Mouse (Mus musculus): ENCODE measurements around the gene Fam214a. TPM values are rescaled to one million over a fixed set of nuclear protein-coding genes. Genes with fewer than 3 reads are reported as not detected.
"Not testable (repeated sequence)": the region's sequence is repeated elsewhere in the genome, so short reads cannot be mapped to it uniquely, and the experiment has no call there.

The Fam214a gene
- total RNA-seq, 2 experiments from 2014 or later, result 45.3 to 52.1 TPM

DNA sequence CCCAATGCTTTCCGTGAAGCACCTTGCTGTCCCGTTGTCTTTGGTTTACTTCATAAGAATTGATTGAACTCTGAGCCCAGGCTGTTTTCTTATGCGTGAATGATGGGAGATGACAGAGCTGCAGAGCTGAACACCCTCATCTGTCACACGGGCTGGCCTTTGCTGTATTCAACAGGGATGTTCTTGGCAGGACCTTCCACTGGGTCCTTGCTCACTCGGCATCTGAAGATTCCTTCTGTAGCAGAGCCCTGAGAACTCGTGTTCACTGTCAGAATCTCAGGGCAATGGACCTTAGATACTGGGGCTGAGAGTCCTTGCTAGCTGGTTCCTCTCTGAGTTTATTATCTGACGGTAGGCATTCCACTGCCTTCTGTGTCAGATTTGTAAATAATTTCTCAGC is 25.3 kb downstream of the Fam214a start:
- no peak for DNase-seq (ENCODE audit: extremely low spot score in 1 of 2, low spot score in 1 of 2)

DNA sequence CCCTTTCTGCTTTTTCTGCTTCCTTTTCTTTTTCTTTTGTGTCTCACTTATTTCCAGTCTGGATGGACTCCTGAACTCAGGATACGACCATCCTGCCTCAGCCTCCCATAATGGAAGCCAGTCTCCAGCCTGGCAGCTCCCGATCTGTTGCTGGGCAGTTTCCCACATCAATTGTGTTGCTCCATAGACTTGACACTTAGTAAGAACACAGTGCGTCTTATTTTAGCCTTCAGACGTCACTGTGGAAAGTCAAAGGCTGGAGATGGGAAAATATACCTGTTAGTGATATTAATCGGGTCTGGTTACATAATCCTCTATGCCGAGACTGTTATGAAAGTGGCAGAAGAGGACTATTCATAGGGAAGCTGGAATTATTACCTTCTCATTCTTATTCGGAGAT is 26.2 kb downstream of the Fam214a start:
- no peak for DNase-seq (ENCODE audit: extremely low spot score in 1 of 2, low spot score in 1 of 2)

DNA sequence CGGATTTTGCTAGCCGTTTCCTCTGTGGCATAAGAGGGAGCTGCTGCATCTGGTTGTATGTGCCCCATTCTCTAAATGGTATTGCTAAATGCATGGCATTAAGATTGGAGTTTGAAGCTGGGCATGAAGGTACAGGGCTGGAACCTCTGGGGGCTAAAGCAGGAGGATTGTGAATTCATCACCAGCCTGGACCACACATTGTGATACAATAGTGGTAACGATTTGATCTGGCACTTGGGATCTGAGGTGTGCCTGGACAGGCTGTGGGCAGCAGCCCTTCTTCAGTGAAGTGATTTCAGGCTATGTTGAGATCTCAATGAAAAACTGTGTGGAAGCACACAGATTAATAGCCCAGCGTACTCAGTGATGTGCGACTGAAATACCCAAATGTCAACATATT is 26.7 kb downstream of the Fam214a start:
- no peak for DNase-seq (ENCODE audit: extremely low spot score in 1 of 2, low spot score in 1 of 2)

DNA sequence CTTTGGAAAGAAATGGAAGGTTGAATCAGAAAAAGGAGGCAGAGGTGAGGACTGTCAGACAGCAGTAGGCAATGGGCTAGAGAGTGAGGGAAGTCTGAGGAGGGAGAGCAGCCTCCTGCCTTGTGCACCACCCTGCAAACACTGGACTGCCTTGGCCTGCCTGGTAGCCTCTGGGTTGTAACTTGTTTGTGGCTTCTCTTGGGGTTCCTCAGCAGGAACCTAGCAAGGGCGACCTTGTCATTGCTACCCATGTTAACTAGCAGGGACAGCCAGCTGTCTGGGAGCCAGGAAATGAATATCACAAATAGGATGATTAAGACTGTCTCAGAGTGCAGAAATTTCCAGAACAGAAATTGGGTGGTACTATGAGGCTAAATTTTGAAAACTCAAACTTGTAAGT is 27.2 kb downstream of the Fam214a start:
- DNase-seq (ENCODE audit: extremely low spot score in 1 of 2, low spot score in 1 of 2), result no peak

DNA sequence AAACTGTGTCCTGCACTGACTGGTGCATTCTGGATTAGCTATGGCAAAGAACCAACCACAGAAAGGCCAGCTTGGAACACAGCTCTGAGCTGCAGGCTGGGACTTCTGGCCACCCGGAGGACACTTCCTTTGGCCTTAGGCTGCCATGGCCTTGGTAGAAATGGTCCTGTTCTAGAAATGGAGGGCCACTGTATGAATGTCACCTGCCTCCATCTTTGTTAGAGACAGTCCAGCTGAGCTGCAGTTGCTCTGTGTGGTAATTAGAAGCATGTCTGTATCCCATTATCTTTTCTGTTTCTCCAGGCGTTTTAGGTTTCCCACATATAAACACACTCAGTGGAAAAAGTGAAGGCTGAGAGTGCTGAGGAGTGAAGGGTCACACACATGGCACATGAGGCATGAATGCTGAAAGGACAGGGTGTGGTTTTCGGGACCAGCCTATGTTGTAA is 29.0 kb downstream of the Fam214a start:
- DNase-seq (ENCODE audit: extremely low spot score in 1 of 2, low spot score in 1 of 2), result no peak

DNA sequence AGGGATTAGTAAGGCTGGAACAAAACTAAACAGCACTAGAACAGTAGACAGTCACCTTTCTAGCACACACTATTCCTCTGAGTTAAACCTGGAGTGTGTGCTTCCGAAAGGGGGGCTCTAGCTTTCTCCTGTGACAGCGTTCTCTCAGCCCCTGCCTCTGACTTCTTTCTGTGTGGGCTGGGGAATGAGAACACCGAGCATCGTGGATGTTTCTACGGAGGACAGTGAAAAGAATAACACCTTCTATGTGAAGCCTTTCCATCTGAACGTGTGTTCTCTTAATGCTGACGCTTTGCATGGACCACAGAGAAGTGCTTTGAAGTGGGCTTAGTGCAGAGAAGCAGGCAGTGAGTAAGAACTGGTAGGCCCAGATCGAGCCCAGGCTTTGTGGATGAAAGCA is 29.5 kb downstream of the Fam214a start:
- DNase-seq (ENCODE audit: extremely low spot score in 1 of 2, low spot score in 1 of 2), result no peak

DNA sequence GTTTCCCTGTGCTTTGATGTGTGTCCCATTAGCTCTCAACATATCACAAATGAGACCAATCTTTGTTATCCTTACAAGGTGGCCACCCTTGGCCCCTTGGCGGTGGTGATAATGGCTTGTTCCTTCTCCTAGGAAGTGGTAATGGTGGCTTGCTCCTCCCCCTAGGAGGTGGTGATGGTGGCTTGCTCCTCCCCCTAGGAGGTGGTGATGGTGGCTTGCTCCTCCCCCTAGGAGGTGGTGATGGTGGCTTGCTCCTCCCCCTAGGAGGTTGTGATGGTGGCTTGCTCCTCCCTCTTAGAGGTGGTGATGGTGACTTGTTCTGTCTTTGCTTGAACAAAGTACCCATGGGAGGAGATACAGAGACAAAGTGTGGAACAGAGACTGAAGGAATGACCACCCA is 30.0 kb downstream of the Fam214a start:
- not testable (repeated sequence) for DNase-seq (ENCODE audit: extremely low spot score in 1 of 2, low spot score in 1 of 2)

DNA sequence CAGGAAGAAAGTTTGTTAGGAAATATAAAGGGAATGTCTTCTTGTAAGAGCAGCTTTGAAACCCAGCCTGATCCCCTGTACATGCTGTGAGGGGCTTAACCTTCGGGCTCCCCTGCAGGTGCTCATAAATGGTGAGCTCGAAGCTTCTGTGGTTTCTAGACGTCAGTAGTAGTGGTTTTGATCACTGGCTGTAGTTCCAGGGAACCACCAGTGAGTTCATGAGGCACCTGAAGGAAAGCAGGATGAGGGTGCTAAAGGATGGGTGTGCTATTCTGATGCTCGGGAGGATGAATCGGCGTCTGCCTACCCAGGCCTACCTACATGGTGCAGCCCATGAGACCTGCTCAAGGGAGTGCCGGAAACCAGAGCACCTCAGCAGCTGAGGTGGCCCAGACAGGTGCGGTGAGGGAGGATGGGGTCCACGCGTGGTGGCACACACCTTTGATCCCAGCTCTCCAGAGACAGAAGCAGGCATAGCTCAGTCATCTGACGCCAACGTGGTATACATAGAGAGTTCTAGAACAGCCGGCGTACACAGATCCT is 32.6 kb downstream of the Fam214a start:
- no peak for DNase-seq (ENCODE audit: extremely low spot score in 1 of 2, low spot score in 1 of 2)

DNA sequence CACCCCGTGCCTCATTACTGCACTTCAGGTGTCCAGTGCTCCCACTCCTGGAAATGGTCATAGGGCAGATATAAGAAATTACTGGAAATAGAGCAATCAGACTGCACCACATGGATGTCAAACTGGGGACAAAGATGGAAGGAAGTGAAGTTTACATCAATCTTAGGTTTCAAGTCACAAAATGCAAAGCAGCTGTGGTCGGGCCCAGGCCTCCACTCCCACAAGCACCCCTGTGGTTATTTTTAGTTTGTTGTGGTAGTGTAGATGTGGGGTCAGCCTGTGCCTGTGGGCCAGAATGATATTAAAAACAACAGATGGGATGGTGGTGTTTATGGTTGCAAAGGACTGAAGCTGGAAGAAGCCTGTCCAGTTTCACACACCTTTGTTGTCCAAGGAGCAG is 33.1 kb downstream of the Fam214a start:
- DNase-seq (ENCODE audit: extremely low spot score in 1 of 2, low spot score in 1 of 2), result no peak

DNA sequence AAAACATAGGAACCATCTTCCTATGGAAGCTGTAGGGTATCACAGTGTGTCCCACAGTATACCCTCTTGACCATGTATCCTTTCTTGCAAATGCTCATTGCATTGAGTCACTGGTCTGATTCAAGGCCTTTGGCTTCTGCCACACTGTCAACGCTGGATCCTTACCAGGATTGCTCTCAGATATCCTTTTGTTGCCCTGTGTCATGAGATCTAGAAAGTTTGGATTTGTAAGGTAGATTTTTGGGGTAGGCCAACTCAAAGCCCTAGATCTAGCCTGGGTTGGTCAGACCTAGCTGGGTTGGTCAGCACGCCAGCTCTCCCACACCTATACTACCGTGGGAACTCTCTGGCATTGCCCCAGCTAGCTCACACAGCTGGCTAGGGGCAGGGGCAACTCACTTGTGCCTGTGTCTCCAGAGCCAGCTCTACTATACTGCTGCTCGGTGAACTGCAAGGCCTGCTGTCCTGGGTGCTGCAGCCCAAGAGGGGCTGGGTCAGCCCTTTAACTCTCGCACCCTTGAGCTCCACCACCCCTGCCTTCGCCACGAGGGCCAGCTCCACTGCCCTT is 36.3 kb downstream of the Fam214a start:
- DNase-seq (ENCODE audit: extremely low spot score in 1 of 2, low spot score in 1 of 2), result no peak

DNA sequence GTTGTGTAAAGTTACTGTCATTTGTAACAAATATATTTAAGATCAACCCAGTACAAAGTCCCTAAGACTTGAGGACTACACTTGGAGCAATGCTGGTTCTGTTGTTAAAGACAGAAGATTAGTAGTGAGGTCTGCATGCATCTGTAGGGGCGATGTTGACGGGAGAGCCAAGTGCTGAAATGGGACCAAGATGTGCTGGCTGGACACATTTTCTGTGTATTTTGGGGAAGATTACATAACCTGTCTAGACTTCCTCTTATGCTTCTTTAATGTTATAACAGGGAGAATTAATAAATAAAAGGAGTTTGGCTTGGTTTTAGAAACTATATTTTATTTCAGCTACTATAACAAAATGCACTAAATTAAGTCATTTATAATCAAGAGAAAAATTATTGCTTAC is 37.3 kb downstream of the Fam214a start:
- no peak for DNase-seq (ENCODE audit: extremely low spot score in 1 of 2, low spot score in 1 of 2)

DNA sequence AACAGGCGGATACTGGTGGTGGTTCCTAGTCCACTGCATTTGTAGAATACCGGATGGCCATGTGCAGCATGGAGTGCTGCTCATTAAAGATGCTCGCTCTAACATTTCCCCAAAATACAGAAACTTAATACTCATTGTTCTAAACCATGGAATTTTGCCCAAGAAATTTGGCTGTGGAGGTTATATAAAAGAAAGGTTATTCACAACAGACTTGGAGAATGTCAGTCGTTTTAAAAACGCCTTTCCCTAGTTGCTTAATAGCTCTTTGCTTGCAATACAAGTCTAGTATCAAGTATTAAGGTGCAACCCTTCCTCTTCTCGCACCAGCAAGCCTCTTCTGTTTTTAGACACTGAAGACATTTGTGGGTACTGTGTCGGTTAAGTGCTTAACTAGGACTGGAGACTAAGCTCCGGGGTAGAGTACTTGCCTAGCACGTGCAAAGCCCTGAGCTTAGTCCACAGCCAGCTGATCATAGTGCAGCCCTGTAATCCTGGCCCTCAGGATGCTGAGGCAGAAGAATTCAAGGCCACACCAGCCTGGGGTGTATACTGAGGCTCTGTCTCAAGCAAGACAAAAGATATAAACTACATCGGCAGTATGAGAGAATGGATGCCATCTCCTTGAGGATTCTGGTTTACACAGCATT is 42.0 kb downstream of the Fam214a start:
- DNase-seq (ENCODE audit: extremely low spot score in 1 of 2, low spot score in 1 of 2), result no peak

DNA sequence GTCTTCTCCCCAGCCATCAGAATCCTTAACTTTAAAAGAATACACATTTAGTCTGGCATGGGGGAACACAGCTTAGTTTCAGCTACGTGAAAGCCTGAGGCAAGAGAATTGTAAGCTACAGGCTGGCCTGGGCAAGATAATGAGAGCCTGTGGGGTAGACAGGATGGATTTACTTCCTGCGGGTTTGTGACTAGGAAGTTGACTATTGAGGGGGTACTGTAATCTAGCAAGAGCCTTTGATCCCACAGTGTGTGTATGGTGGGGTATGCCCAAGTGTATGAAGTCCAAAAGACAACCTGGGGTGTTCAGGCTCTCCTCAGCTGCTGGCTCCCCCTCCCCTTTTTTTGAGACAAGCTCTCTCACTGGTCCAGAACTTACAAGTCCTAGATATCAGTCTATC is 43.7 kb downstream of the Fam214a start:
- DNase-seq (ENCODE audit: extremely low spot score in 1 of 2, low spot score in 1 of 2), result no peak

DNA sequence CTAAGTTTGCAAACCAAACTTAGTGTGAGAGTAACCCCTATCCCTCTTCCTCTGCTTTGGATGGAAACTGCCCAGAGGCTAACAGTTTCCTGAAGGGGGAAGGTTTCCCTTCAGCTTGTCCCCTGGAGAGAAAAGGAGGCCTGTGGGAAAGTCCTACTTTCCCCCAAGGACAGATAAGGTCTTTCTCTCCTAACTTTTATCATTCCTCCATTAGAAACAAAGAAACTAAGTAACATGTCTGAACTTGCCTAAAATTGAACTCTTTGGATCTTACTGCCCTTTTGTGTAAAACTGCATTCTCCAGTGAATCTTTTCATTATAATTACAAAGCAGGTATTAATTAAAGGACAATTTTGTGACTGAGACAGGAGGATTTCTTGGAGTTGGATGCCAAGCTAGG is 45.3 kb downstream of the Fam214a start:
- no peak for DNase-seq (ENCODE audit: extremely low spot score in 1 of 2, low spot score in 1 of 2)

DNA sequence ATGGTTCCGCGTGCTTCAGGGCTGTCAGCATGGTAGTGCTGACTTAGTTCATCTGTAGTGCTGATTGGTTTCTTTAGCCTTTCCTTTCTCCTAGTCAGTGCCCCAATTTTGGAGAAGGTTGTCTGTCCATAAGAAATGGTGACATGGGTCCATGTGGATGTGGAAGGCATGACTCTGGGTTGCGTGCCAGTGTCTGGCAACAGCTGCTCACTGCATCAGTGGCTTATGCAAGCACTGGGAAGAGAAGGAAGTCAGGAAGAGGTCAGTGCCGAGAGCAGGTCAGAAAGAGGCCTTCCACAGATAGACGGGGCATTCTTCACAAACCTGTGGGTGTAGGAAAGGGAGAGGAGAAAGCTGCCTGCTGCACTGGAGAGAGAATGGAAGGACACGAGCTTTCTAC is 48.3 kb downstream of the Fam214a start:
- no peak for DNase-seq (ENCODE audit: extremely low spot score in 1 of 2, low spot score in 1 of 2)

DNA sequence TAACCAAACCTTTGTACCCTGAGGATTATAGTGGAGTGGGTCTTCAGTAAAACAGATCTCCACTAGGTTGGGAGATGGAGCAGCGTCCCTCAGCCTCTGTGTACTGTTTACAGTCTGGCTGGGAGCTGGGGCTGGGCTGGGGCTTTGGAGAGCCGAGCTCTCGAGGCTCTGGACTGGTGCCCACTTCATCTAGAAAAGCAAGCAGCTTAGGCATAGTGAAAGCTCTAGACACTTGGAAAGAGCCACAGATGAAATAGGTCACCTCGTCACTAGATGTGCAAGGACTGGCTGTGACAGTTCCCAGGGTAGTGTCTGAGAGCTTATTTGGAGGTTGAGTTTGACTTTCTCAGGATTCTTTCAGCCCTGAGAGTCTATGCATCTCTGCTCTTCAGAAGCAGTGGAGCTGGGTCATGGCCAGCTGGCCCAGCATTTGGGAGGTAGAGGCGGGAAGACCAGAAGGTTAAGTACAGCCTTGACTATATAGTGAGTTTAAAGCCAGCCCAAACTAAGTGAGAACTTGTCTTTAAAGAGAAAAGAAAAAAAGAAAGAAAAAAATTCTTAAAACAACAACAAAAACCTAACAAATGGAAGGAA is 49.0 kb downstream of the Fam214a start:
- no peak for DNase-seq (ENCODE audit: extremely low spot score in 1 of 2, low spot score in 1 of 2)

DNA sequence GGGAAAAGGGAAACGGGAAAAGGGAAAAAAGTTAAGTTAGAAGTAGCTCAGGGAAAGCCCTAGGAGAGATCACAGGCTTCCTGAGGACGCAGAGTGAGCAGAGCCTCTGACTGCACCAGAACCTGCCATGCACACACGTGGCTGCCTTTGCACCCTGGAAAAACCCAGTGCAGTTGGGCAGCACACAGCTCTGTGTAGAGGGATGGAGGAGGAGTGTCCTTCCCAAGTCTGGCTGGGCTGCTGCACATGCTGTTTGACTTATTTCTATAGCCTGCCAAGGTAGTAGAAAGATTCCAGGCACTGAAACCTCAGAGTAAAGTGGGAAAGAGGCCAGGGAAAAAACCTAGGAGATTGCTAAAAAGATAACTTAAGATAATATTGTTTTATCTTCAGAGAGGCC is 49.6 kb downstream of the Fam214a start:
- DNase-seq (ENCODE audit: extremely low spot score in 1 of 2, low spot score in 1 of 2), result no peak

DNA sequence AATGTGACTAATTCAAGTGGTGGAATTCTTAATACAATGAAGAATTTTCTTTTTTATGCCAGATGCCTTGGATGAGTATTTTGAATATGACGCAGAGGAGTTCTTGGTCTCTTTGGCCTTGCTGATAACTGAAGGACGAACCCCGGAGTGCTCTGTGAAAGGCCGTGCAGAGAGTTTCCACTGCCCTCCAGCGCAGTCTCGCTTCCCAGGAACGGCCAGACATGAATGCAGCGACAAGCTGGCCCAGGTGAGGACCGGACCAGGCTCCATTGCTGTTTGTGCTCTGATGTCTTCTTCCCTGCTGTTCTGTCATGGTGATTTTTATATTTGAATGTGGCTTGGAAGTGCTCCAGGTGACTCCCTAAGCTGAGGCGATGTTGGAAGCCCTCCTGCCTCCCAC is 51.5 kb downstream of the Fam214a start:
- no peak for DNase-seq (ENCODE audit: extremely low spot score in 1 of 2, low spot score in 1 of 2)

DNA sequence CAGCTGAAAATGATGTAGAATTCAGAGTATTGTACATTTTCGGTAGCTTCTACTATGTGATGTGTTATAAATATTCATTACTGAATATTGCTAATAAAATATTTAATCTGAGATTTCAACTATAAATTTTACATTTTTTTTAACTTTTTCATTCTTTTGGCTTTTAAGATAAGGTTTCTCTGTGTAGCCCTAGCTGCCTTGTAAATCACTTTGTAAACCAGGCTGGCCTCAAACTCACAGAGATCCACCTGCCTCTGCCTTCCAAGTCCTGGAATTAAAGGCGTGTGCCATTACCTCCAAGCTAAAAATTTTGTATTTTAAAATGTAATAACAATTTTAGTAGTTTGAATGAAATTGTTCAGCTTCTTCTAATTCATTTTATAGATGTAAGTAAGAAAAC is 63.9 kb downstream of the Fam214a start:
- DNase-seq (ENCODE audit: extremely low spot score in 1 of 2, low spot score in 1 of 2), result no peak

DNA sequence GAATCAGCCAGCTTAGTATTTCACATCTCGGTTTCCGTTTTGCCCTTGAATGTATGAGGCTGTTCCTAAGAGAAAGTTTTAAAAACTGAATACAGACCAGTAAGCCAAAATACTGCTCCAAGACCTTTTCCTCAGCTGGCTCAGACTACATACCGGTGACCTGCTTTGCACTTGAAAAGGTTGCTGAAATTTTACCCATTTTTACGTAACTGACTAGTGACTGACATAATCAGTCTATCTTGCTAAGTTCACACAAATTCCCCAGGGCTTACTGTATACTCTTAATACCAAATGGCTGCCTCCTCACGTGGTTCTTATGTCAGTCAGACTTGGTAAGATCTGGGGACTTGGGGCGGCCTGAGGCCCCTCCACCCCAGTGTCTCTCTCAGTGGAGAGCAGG is 66.5 kb downstream of the Fam214a start:
- no peak for DNase-seq (ENCODE audit: extremely low spot score in 1 of 2, low spot score in 1 of 2)

DNA sequence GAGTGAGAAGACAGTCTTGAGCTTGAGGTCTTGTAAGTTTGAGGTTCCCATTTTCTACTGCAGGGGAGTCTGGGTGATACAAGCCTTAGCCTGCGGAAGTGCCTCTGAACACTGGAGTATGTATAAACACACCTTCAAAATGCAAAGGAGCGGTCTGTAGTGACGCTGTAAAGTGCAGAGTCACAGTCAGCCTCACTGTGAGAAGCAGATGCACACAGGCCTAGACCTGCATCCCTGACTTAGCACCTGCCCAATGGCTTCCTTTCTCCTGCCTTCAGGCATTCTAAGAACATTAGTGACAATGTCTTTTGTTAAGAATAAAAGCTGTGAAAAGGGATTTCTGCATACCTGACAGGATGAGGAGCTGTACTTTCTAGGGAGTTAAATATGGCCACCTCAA is 66.9 kb downstream of the Fam214a start:
- no peak for DNase-seq (ENCODE audit: extremely low spot score in 1 of 2, low spot score in 1 of 2)

DNA sequence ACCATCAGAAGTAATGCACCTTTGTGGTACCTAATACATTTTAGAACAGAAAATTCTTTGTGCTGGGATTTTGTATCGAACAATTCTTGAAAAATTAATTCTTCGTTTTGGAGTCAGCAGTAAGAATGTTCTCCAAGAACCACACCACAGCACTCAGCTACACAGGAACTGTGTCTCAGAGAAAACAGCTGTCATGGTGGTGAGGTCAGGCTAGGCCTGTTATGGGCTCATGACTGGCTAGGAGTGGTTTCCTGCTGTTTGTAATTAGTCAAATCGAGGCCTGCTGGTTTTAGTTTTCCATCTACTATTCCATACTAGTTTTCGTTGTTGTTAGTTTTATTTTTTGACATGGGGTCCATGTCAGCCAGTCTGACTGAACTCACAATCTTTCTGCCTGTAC is 67.9 kb downstream of the Fam214a start:
- DNase-seq (ENCODE audit: extremely low spot score in 1 of 2, low spot score in 1 of 2), result no peak

Measured in layer of hippocampus, postnatal 25 days (tissue).